ENCODE assay signal across 11 mouse cellular contexts in genomic region chr13:23491990-23492389, GRCm38 (mm10). TPM values are rescaled to one million over a fixed set of nuclear protein-coding genes. Genes with fewer than 3 reads are reported as not detected.
DNase-seq lines count a peak whose midpoint lies in the region; ATAC-seq and TF ChIP-seq lines count a peak whose summit lies in the region.
"Had no signal": no experiment of that assay in that cellular context is flagged by ENCODE, and none has a peak within 500 bp of the region (broad histone marks: within the 10 kb centered on the region; RNA-seq: fewer than 3 reads in every experiment).

No protein-coding gene starts in this region.

- H3K27ac ChIP-seq in heart, embryonic 11.5 days (ENCODE audit: low read depth, low read length) = no peak overlapping the region
- H3K27ac ChIP-seq in bone marrow macrophage, adult 2 months (ENCODE audit: insufficient read depth, low read depth, low read length) = 0 out of 2 replicates have a peak overlapping the region, but pooled peaks have one; percentile 9
- no peak overlapping the region for H3K27ac ChIP-seq in hindbrain, embryonic 13.5 days
- H3K27ac ChIP-seq in midbrain, embryonic 10.5 days (replicated peaks) = 0 out of 2 replicates have a peak overlapping the region, but pooled peaks have one; percentile 4

- no peaks in the 10 kb centered on the region for H3K9me3 ChIP-seq in heart, embryonic 11.5 days (replicated peaks; ENCODE audit: control insufficient read depth, low read length)
- H3K9me3 ChIP-seq in hindbrain, embryonic 13.5 days = no peaks in the 10 kb centered on the region
- H3K9me3 ChIP-seq in midbrain, embryonic 10.5 days (replicated peaks) = no peaks in the 10 kb centered on the region
- H3K9me3 ChIP-seq: G1E had no signal

- H3K4me1 ChIP-seq in heart, embryonic 11.5 days (ENCODE audit: control insufficient read depth, insufficient read depth, low read length) = peaks cover 6% of the 10 kb centered on the region; the same call in 1 of the 2 replicates
- peaks cover 13% of the 10 kb centered on the region for H3K4me1 ChIP-seq in bone marrow macrophage, adult 2 months (ENCODE audit: control insufficient read depth, insufficient read depth, low read length)
- peaks cover 14% of the 10 kb centered on the region for H3K4me1 ChIP-seq in hindbrain, embryonic 13.5 days (replicated peaks)
- H3K4me1 ChIP-seq in midbrain, embryonic 10.5 days = peaks cover 26% of the 10 kb centered on the region

- DNase-seq in heart, postnatal 25 days (ENCODE audit: low spot score) = no peak
- DNase-seq in midbrain, embryonic 10.5 days (ENCODE audit: low spot score) = no peak
- DNase-seq in adipocyte (ENCODE audit: low spot score) = no peak
- DNase-seq in layer of hippocampus, adult 8-10 months (ENCODE audit: low spot score in 2 of 2) = no peak
- DNase-seq in right cerebral cortex, postnatal 14 days = no peak
- DNase-seq: gastrocnemius, postnatal 36 days had no signal

- no peak for TF ChIP-seq CTCF in bone marrow macrophage, adult 2 months (IDR thresholded peaks at IDR 0.05; ENCODE audit: low read depth, low read length)

- H3K27me3 ChIP-seq in heart, embryonic 11.5 days (ENCODE audit: control insufficient read depth, insufficient read depth, low read length) = no peaks in the 10 kb centered on the region
- H3K27me3 ChIP-seq in hindbrain, embryonic 13.5 days = peaks cover 11% of the 10 kb centered on the region
- peaks cover 22% of the 10 kb centered on the region for H3K27me3 ChIP-seq in midbrain, embryonic 10.5 days (ENCODE audit: low read depth, poor library complexity, severe bottlenecking)

- no peaks in the 10 kb centered on the region for H3K36me3 ChIP-seq in heart, embryonic 11.5 days (ENCODE audit: control insufficient read depth, insufficient read depth, low read length)
- no peaks in the 10 kb centered on the region for H3K36me3 ChIP-seq in hindbrain, embryonic 13.5 days
- H3K36me3 ChIP-seq in midbrain, embryonic 10.5 days = no peaks in the 10 kb centered on the region
- H3K36me3 ChIP-seq: G1E had no signal

- intact Hi-C loops in heart, postnatal 25 days (cut with DNase I) = no loop called here

- peak overlapping the region; percentile 44 for H3K4me3 ChIP-seq in heart, embryonic 11.5 days (ENCODE audit: low read depth, low read length)
- H3K4me3 ChIP-seq in bone marrow macrophage, adult 2 months (ENCODE audit: insufficient read depth, low read length) = no peak overlapping the region
- H3K4me3 ChIP-seq in hindbrain, embryonic 13.5 days = peak overlapping the region; percentile 29
- H3K4me3 ChIP-seq in midbrain, embryonic 10.5 days = peak overlapping the region; percentile 43

- ATAC-seq in heart, embryonic 11.5 days (replicated peaks; ENCODE audit: insufficient number of reproducible peaks, low FRiP score, low TSS enrichment) = no peak
- ATAC-seq in hindbrain, embryonic 13.5 days (ENCODE audit: low FRiP score) = no peak

- WGBS in heart, embryonic 11.5 days (ENCODE audit: insufficient replicate concordance) = 5% methylated on average over 14 of the region's 14 CpGs
- WGBS in hindbrain, embryonic 13.5 days = 1% methylated on average over 14 of the region's 14 CpGs
- 5% methylated on average over 14 of the region's 14 CpGs for WGBS in midbrain, embryonic 10.5 days

- TF ChIP-seq POLR2A in bone marrow macrophage, adult 2 months (IDR thresholded peaks at IDR 0.05; ENCODE audit: borderline replicate concordance, low read depth, low read length) = no peak

- peak overlapping the region; percentile 52; the same call in 1 of the 2 replicates for H3K9ac ChIP-seq in heart, embryonic 11.5 days (ENCODE audit: low read depth, low read length)
- H3K9ac ChIP-seq in hindbrain, embryonic 13.5 days = no peak overlapping the region

- peak overlapping the region; percentile 63 for H3K4me2 ChIP-seq in heart, embryonic 11.5 days
- H3K4me2 ChIP-seq in hindbrain, embryonic 13.5 days = peak overlapping the region; percentile 47

RNA-seq across cellular contexts. Expression of gene Btn2a2, which starts 3.3 kb away (rescaled TPM):
- polyA plus RNA-seq in heart, embryonic 11.5 days (2014; fragmentation: Nextera tagmentation; extraction: Ambion mirVana) = 0.59 and 0.80 TPM in 2 replicates
- total RNA-seq in heart, postnatal 25 days (2021) = not detected
- not detected in 2 replicates for polyA plus RNA-seq in bone marrow macrophage, adult 2 months (2012; ENCODE audit: insufficient read depth, insufficient read length, missing spikeins)
- polyA plus RNA-seq in hindbrain, embryonic 13.5 days (2015; fragmentation: Nextera tagmentation; extraction: Ambion mirVana) = 0.12 TPM in 1 of 2 replicates, not detected in the other
- polyA plus RNA-seq in midbrain, embryonic 10.5 days (2016; fragmentation: Nextera tagmentation; extraction: Ambion mirVana) = 0.26 and 0.38 TPM in 2 replicates
- 1 to 10 TPM in 2 of 4 experiments, under 1 TPM in 2; 0.80 to 1.9 (median 1.1) TPM for total RNA-seq in layer of hippocampus, adult 8-10 months (2022)
- total RNA-seq: gastrocnemius, postnatal 36 days had no signal
- polyA plus RNA-seq: G1E; spleen, adult 2 months had no signal

RNA-seq across cellular contexts. Expression of gene Btn1a1, which starts 26.3 kb away (rescaled TPM):
- polyA plus RNA-seq in heart, embryonic 11.5 days (2014; fragmentation: Nextera tagmentation; extraction: Ambion mirVana) = 0.97 and 1.7 TPM in 2 replicates
- total RNA-seq in heart, postnatal 25 days (2021) = not detected
- polyA plus RNA-seq in bone marrow macrophage, adult 2 months (2012; ENCODE audit: insufficient read depth, insufficient read length, missing spikeins) = not detected in 2 replicates
- 0.06 TPM in 1 of 2 replicates, not detected in the other for polyA plus RNA-seq in hindbrain, embryonic 13.5 days (2015; fragmentation: Nextera tagmentation; extraction: Ambion mirVana)
- 0.04 and 0.06 TPM in 2 replicates for polyA plus RNA-seq in midbrain, embryonic 10.5 days (2016; fragmentation: Nextera tagmentation; extraction: Ambion mirVana)
- total RNA-seq in layer of hippocampus, adult 8-10 months (2022) = not detected
- total RNA-seq: gastrocnemius, postnatal 36 days had no signal

RNA-seq across cellular contexts. Expression of gene Hist1h4h, which starts 38.9 kb away (rescaled TPM):
- 2.1 and 3.4 TPM in 2 replicates for polyA plus RNA-seq in heart, embryonic 11.5 days (2014; fragmentation: Nextera tagmentation; extraction: Ambion mirVana)
- total RNA-seq in heart, postnatal 25 days (2021) = 100 to 1,000 TPM; 272 to 334 TPM
- 2.5 and 3.1 TPM in 2 replicates for polyA plus RNA-seq in bone marrow macrophage, adult 2 months (2012; ENCODE audit: insufficient read depth, insufficient read length, missing spikeins)
- polyA plus RNA-seq in hindbrain, embryonic 13.5 days (2015; fragmentation: Nextera tagmentation; extraction: Ambion mirVana) = 4.2 and 5.7 TPM in 2 replicates
- polyA plus RNA-seq in midbrain, embryonic 10.5 days (2016; fragmentation: Nextera tagmentation; extraction: Ambion mirVana) = 2.0 and 4.1 TPM in 2 replicates
- 100 to 1,000 TPM; 236 to 302 (median 261) TPM for total RNA-seq in layer of hippocampus, adult 8-10 months (2022)

RNA-seq across cellular contexts. Expression of gene Hist1h2af, which starts 41.7 kb away (rescaled TPM):
- polyA plus RNA-seq in heart, embryonic 11.5 days (2014; fragmentation: Nextera tagmentation; extraction: Ambion mirVana) = 1.4 and 2.3 TPM in 2 replicates
- 10 to 100 TPM; 13.7 to 25.9 TPM for total RNA-seq in heart, postnatal 25 days (2021)
- 42.5 and 76.9 TPM in 2 replicates for polyA plus RNA-seq in bone marrow macrophage, adult 2 months (2012; ENCODE audit: insufficient read depth, insufficient read length, missing spikeins)
- polyA plus RNA-seq in hindbrain, embryonic 13.5 days (2015; fragmentation: Nextera tagmentation; extraction: Ambion mirVana) = 2.4 TPM in 1 of 2 replicates, not detected in the other
- 4.7 and 9.5 TPM in 2 replicates for polyA plus RNA-seq in midbrain, embryonic 10.5 days (2016; fragmentation: Nextera tagmentation; extraction: Ambion mirVana)
- 1 to 10 TPM in 3 of 4 experiments, not detected in 1; 1.6 to 6.5 (median 1.8) TPM for total RNA-seq in layer of hippocampus, adult 8-10 months (2022)

RNA-seq across cellular contexts. Expression of gene Hist1h3g, which starts 43.2 kb away (rescaled TPM):
- 2.8 and 3.1 TPM in 2 replicates for polyA plus RNA-seq in heart, embryonic 11.5 days (2014; fragmentation: Nextera tagmentation; extraction: Ambion mirVana)
- total RNA-seq in heart, postnatal 25 days (2021) = 1 to 10 TPM; 3.4 to 4.1 TPM
- not detected in 2 replicates for polyA plus RNA-seq in bone marrow macrophage, adult 2 months (2012; ENCODE audit: insufficient read depth, insufficient read length, missing spikeins)
- 1.8 and 3.0 TPM in 2 replicates for polyA plus RNA-seq in hindbrain, embryonic 13.5 days (2015; fragmentation: Nextera tagmentation; extraction: Ambion mirVana)
- polyA plus RNA-seq in midbrain, embryonic 10.5 days (2016; fragmentation: Nextera tagmentation; extraction: Ambion mirVana) = 5.5 and 5.6 TPM in 2 replicates
- total RNA-seq in layer of hippocampus, adult 8-10 months (2022) = 1 to 10 TPM; 1.2 to 3.4 (median 2.2) TPM

Comparison
In these comparisons a context has a peak if more than half of its experiments do, and no peak if none do; other contexts are left out.
1. H3K27ac ChIP-seq: peak in bone marrow macrophage, adult 2 months (single experiment) and midbrain, embryonic 10.5 days (single experiment); none in heart, embryonic 11.5 days (single experiment) and hindbrain, embryonic 13.5 days (single experiment).